Mouse (Mus musculus) ES-E14 (cell line): ENCODE data around the gene Bach2. TPM values are rescaled to one million over a fixed set of nuclear protein-coding genes. Genes with fewer than 3 reads are reported as not detected.
A peak's percentile ranks its signal among the peaks of the same experiment; 100 is the strongest.

ENCODE experiments used
- DNase-seq: peaks from one replicate; pipeline ENCODE4 v3.0.0-alpha.2; 2013; ENCODE audit warnings: low read depth, low spot score
- H3K27ac ChIP-seq: 2 replicates; pipeline ENCODE4 v1.5.1; 2012; ENCODE audit warnings: low read depth, mild to moderate bottlenecking, low read length, moderate library complexity, mixed read lengths; ENCODE audit not compliant: poor library complexity, insufficient read depth, severe bottlenecking
- H3K36me3 ChIP-seq: 2 replicates; pipeline ENCODE4 v1.6.1; 2012; ENCODE audit warnings: mild to moderate bottlenecking, low read length, moderate library complexity, mixed read lengths; ENCODE audit not compliant: control insufficient read depth, poor library complexity, insufficient read depth, severe bottlenecking
- H3K4me1 ChIP-seq, 2 experiments: fragments of 150-350 bp in 1 of 2; sonication (generic) in 1 of 2; 2 replicates each; pipeline ENCODE4 v1.6.1; 2012; ENCODE audit warnings: low read length in 2 of 2, mild to moderate bottlenecking in 1 of 2, mixed read lengths in 1 of 2; ENCODE audit not compliant: control insufficient read depth in 2 of 2, insufficient read depth in 2 of 2, poor library complexity in 1 of 2
- H3K4me3 ChIP-seq, 2 experiments: fragments of 150-350 bp in 1 of 2; sonication (generic) in 1 of 2; 2 replicates each; pipeline ENCODE4 v1.5.1; 2012; ENCODE audit warnings: low read length in 2 of 2, low read depth in 1 of 2, mild to moderate bottlenecking in 1 of 2, mixed read lengths in 1 of 2; ENCODE audit not compliant: insufficient read depth in 1 of 2, poor library complexity in 1 of 2, severe bottlenecking in 1 of 2
- H3K9ac ChIP-seq: 2 replicates; pipeline ENCODE4 v1.6.1; 2012; ENCODE audit warnings: low read depth, mild to moderate bottlenecking, low read length, mixed read lengths; ENCODE audit not compliant: poor library complexity, insufficient read depth, severe bottlenecking
- H3K9me3 ChIP-seq: fragments of 150-350 bp; sonication (generic); 2 replicates; pipeline ENCODE4 v1.6.1; 2012; ENCODE audit warnings: low read depth, mild to moderate bottlenecking, low read length; ENCODE audit not compliant: control insufficient read depth, insufficient read depth
- CHD2 ChIP-seq: IDR thresholded peaks from 2 replicates; pipeline ENCODE4 v1.6.1; 2014; ENCODE audit warnings: mild to moderate bottlenecking, low read depth, low read length, inconsistent platforms
- HCFC1 ChIP-seq: IDR thresholded peaks from 2 replicates; pipeline ENCODE4 v1.6.1; 2012; ENCODE audit warnings: low read length, inconsistent platforms, borderline replicate concordance; ENCODE audit not compliant: insufficient read depth
- MAFK ChIP-seq: IDR thresholded peaks from 2 replicates; pipeline ENCODE4 v1.6.1; 2014; ENCODE audit warnings: mild to moderate bottlenecking, low read depth, low read length, inconsistent platforms; ENCODE audit not compliant: insufficient read depth
- ZC3H11A ChIP-seq: IDR thresholded peaks from 2 replicates; pipeline ENCODE4 v1.6.1; 2012; ENCODE audit warnings: low read depth, mild to moderate bottlenecking, inconsistent platforms, low read length, borderline replicate concordance
- ZNF384 ChIP-seq: IDR thresholded peaks from 2 replicates; pipeline ENCODE4 v1.6.1; 2012; ENCODE audit warnings: low read depth, low read length, inconsistent platforms
- in situ Hi-C, 2 experiments: fragments of 600-800 bp; cut with MboI; formaldehyde crosslinking; loops; one replicate each; pipeline ENCODE4 v1.15.1; 2025; ENCODE audit warnings: low sequenced_read_pairs in 2 of 2, inconsistent platforms in 1 of 2; ENCODE audit not compliant: unreplicated experiment in 2 of 2
- total RNA-seq: library from RNA; depleted of rRNA; stranded (reverse); fragments of 300-350 nt; gene quantifications from 2 replicates; pipeline ENCODE4 v1.2.3, GENCODE M21; 2012

Gene Bach2
- total RNA-seq, 1 experiment: 3.3 TPM

DNA sequence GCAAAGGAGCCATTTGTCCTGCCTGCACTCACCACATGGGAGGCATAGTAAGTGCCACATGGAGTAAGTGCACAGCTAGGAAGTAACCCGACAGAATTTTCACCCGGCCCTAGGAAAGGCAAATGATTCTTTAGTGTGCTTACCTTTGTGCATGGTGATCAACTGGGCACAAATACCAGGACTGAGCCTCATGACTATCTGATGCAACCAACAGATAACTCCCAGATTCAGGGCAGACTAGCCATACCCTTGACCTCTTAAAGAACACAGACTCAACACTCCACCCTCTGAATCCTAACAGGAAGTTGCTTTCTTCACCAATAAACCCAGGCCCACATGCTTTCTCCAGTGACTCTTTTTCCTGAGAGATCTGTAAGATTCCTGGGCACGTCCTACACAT lies 332.8 kb downstream of the Bach2 start:
- Histone ChIP-seq H3K9me3 (no peaks in the 10 kb centered on the region), H3K4me3 (no peak overlapping the region), H3K4me1 (no peaks in the 10 kb centered on the region), H3K9ac (no peak overlapping the region), H3K36me3 (no peaks in the 10 kb centered on the region), H3K27ac (no peak overlapping the region)
- DNase-seq: no peak
- in situ Hi-C loops: loop anchor here in 1 of 2 experiments (25.0 kb wide), 1 partner anchor 509 kb away; no protein-coding TSS in a partner anchor
- TF ChIP-seq CHD2 (no peak), ZC3H11A (no peak), MAFK (no peak), HCFC1 (no peak), ZNF384 (no peak)

GRCm38 (mm10) chr4:32572118-32572517 lies 333.5 kb downstream of the Bach2 start:
- in situ Hi-C loops: loop anchor here in 1 of 2 experiments (25.0 kb wide), 1 partner anchor 510 kb away; no protein-coding TSS in a partner anchor
- Histone ChIP-seq H3K9ac (no peak overlapping the region), H3K4me1 (no peaks in the 10 kb centered on the region), H3K9me3 (no peaks in the 10 kb centered on the region), H3K36me3 (no peaks in the 10 kb centered on the region), H3K27ac (no peak overlapping the region), H3K4me3 (no peak overlapping the region)
- TF ChIP-seq ZC3H11A (peak; percentile 70; the same call in 1 of the 2 replicates), HCFC1 (no peak), MAFK (no peak), ZNF384 (peak; percentile 87), CHD2 (no peak)
- peak; percentile 28 for DNase-seq

- H3K36me3 ChIP-seq: no peaks in the 10 kb centered on the region
- no peak for DNase-seq
- no peak overlapping the region for H3K9ac ChIP-seq
- in situ Hi-C loops: loop anchor here in 1 of 2 experiments (25.0 kb wide), 1 partner anchor 511 kb away; no protein-coding TSS in a partner anchor
- TF ChIP-seq ZNF384: no peak
- no peak for TF ChIP-seq MAFK
- no peak for TF ChIP-seq CHD2
- TF ChIP-seq HCFC1: no peak
- no peak for TF ChIP-seq ZC3H11A
- H3K9me3 ChIP-seq: no peaks in the 10 kb centered on the region
- no peaks in the 10 kb centered on the region for H3K4me1 ChIP-seq
- no peak overlapping the region for H3K4me3 ChIP-seq
- no peak overlapping the region for H3K27ac ChIP-seq
Observed at GRCm38 (mm10) chr4:32573586-32573985, 335.0 kb downstream of the Bach2 start.

DNA sequence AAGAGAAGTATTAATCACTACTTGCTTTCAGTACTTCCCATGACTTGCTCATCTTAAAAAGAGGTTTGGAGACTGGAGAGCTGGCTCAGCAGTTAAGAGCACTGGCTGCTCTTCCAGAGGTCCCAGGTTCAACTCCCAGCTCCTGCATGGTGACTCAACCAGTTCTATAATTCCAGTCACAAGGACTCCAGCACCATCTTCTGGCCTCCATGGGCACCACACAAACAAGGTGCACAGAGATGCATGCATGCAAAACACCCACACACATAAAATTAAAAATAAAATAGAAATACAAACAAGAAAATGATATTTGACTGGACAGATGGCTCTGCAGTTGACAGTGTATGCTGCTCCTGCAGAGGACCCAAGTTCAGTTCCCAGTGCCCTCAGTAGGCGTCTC lies 336.0 kb downstream of the Bach2 start:
- TF ChIP-seq HCFC1 (no peak), CHD2 (no peak), MAFK (no peak), ZNF384 (no peak), ZC3H11A (no peak)
- no peak for DNase-seq
- in situ Hi-C loops: loop anchor here in 1 of 2 experiments (25.0 kb wide), 2 partner anchors 512 to 538 kb away; no protein-coding TSS in a partner anchor
- Histone ChIP-seq H3K9ac (no peak overlapping the region), H3K4me3 (no peak overlapping the region), H3K9me3 (no peaks in the 10 kb centered on the region), H3K27ac (no peak overlapping the region), H3K4me1 (no peaks in the 10 kb centered on the region), H3K36me3 (no peaks in the 10 kb centered on the region)

DNA sequence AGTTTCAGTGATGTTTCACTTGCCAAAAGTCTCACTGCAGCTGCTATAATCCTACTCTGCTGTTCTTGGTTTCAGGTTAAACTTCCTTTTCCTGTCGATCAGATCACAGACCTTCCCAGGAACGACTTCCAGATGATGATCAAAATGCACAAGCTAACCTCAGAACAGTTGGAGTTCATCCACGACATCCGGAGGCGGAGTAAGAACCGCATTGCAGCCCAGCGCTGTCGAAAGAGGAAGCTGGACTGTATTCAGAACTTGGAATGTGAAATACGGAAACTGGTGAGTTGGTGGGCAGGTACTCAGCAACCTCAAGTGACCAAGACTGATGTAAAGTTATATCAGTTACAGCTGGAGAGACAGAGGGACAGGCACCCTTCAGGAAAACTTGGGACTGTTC lies 336.6 kb downstream of the Bach2 start:
- TF ChIP-seq HCFC1 (no peak), MAFK (no peak), ZC3H11A (no peak), ZNF384 (no peak), CHD2 (no peak)
- no peak overlapping the region for H3K9ac ChIP-seq
- no peak overlapping the region for H3K27ac ChIP-seq
- DNase-seq: no peak
- in situ Hi-C loops: loop anchor here in 1 of 2 experiments (25.0 kb wide), 1 partner anchor 537 kb away; no protein-coding TSS in a partner anchor
- no peak overlapping the region for H3K4me3 ChIP-seq
- no peaks in the 10 kb centered on the region for H3K9me3 ChIP-seq
- no peaks in the 10 kb centered on the region for H3K4me1 ChIP-seq
- H3K36me3 ChIP-seq: no peaks in the 10 kb centered on the region
